In genomic region chr2:155507721-155508470, GRCm38 (mm10) we compare ENCODE assay signal across 23 mouse cellular contexts. TPM values are rescaled to one million over a fixed set of nuclear protein-coding genes. Genes with fewer than 3 reads are reported as not detected.
DNase-seq lines count a peak whose midpoint lies in the region; ATAC-seq lines count a peak whose summit lies in the region.
"Had no signal": no experiment of that assay in that cellular context is flagged by ENCODE, and none has a peak within 500 bp of the region (broad histone marks: within the 10 kb centered on the region; RNA-seq: fewer than 3 reads in every experiment).

No protein-coding gene starts in this region.

- H3K9me3 ChIP-seq in forebrain, embryonic 10.5 days, result no peaks in the 10 kb centered on the region
- no peaks in the 10 kb centered on the region for H3K9me3 ChIP-seq in forebrain, embryonic 13.5 days (replicated peaks)
- H3K9me3 ChIP-seq: G1E; limb, embryonic 10.5 days had no signal

- no peak overlapping the region for H3K4me3 ChIP-seq in forebrain, embryonic 10.5 days
- no peak overlapping the region for H3K4me3 ChIP-seq in forebrain, embryonic 13.5 days
- H3K4me3 ChIP-seq: limb, embryonic 10.5 days had no signal

- no peak for ATAC-seq in forebrain, embryonic 13.5 days
- ATAC-seq: CD4-positive, CD25-positive, alpha-beta regulatory T cell, adult 4 months; forebrain, embryonic 14.5 days; liver, postnatal 0 days; midbrain, embryonic 16.5 days had no signal

- no peak overlapping the region for H3K4me2 ChIP-seq in forebrain, embryonic 13.5 days
- H3K4me2 ChIP-seq: hindbrain, embryonic 14.5 days had no signal

- H3K9ac ChIP-seq in forebrain, embryonic 13.5 days, result no peak overlapping the region
- H3K9ac ChIP-seq: hindbrain, embryonic 14.5 days; liver, postnatal 0 days had no signal

- H3K36me3 ChIP-seq in forebrain, embryonic 10.5 days (replicated peaks), result peaks cover 7% of the 10 kb centered on the region
- peaks cover 21% of the 10 kb centered on the region for H3K36me3 ChIP-seq in forebrain, embryonic 13.5 days (ENCODE audit: poor library complexity, severe bottlenecking)
- H3K36me3 ChIP-seq: G1E; limb, embryonic 10.5 days had no signal

- 82% methylated on average over 10 of the region's 10 CpGs for WGBS in forebrain, embryonic 10.5 days
- WGBS in forebrain, embryonic 13.5 days, result 68% methylated on average over 10 of the region's 10 CpGs

- intact Hi-C loops in left cerebral cortex, postnatal 10 days (cut with DNase I), result no loop called here

- DNase-seq in forebrain, embryonic 10.5 days (ENCODE audit: extremely low spot score, low spot score), result peak; percentile 8
- DNase-seq in left cerebral cortex, adult 18-20 months (ENCODE audit: low spot score in 2 of 2), result peak; percentile 44 to 62
- no peak for DNase-seq in left cerebral cortex, postnatal 10 days (ENCODE audit: extremely low spot score in 1 of 2, low spot score in 2 of 2)
- DNase-seq in right cerebral cortex, postnatal 25 days, result peak; percentile 56
- no peak for DNase-seq in right cerebral cortex, postnatal 14 days
- DNase-seq in natural killer cell, adult 2 months (ENCODE audit: low spot score in 2 of 2), result no peak
- no peak for DNase-seq in lung, adult 18-20 months
- DNase-seq: cerebellum, adult 2 months; gastrocnemius, postnatal 25 days; heart, postnatal 14 days; kidney, adult 9 months; kidney, postnatal 25 days; liver, postnatal 0 days; lung, postnatal 14 days; thymus, adult 18-20 months had no signal

- H3K27ac ChIP-seq in forebrain, embryonic 10.5 days, result no peak overlapping the region
- no peak overlapping the region for H3K27ac ChIP-seq in forebrain, embryonic 13.5 days
- H3K27ac ChIP-seq: hindbrain, embryonic 14.5 days; limb, embryonic 10.5 days had no signal

- peaks cover 18% of the 10 kb centered on the region for H3K4me1 ChIP-seq in forebrain, embryonic 10.5 days
- peaks cover 26% of the 10 kb centered on the region for H3K4me1 ChIP-seq in forebrain, embryonic 13.5 days

- H3K27me3 ChIP-seq in forebrain, embryonic 10.5 days (ENCODE audit: poor library complexity, severe bottlenecking), result no peaks in the 10 kb centered on the region
- H3K27me3 ChIP-seq in forebrain, embryonic 13.5 days, result no peaks in the 10 kb centered on the region

RNA-seq across cellular contexts. Expression of gene Acss2, which starts 9.9 kb away (rescaled TPM):
- polyA plus RNA-seq in forebrain, embryonic 10.5 days (2016; fragmentation: Nextera tagmentation; extraction: Ambion mirVana), result 13.1 and 14.3 TPM in 2 replicates
- polyA plus RNA-seq in forebrain, embryonic 13.5 days (2015; fragmentation: Nextera tagmentation; extraction: Ambion mirVana), result 19.0 and 22.8 TPM in 2 replicates
- 10 to 100 TPM; 47.3 to 57.0 TPM for total RNA-seq in left cerebral cortex, adult 18-20 months (2021)
- 10 to 100 TPM; 41.0 to 42.9 TPM for total RNA-seq in left cerebral cortex, postnatal 10 days (2021)

RNA-seq across cellular contexts. Expression of gene Ggt7, which starts 10.1 kb away (rescaled TPM):
- polyA plus RNA-seq in forebrain, embryonic 10.5 days (2016; fragmentation: Nextera tagmentation; extraction: Ambion mirVana), result 9.8 and 10.9 TPM in 2 replicates
- polyA plus RNA-seq in forebrain, embryonic 13.5 days (2015; fragmentation: Nextera tagmentation; extraction: Ambion mirVana), result 33.7 and 39.4 TPM in 2 replicates
- 100 to 1,000 TPM; 114 to 127 TPM for total RNA-seq in left cerebral cortex, adult 18-20 months (2021)
- 100 to 1,000 TPM; 109 to 111 TPM for total RNA-seq in left cerebral cortex, postnatal 10 days (2021)
- total RNA-seq: G1E; megakaryocyte-erythroid progenitor cell, adult 5-6 weeks had no signal
- polyA plus RNA-seq: G1E had no signal

RNA-seq across cellular contexts. Expression of gene Ncoa6, which starts 34.2 kb away (rescaled TPM):
- 22.9 and 23.7 TPM in 2 replicates for polyA plus RNA-seq in forebrain, embryonic 10.5 days (2016; fragmentation: Nextera tagmentation; extraction: Ambion mirVana)
- polyA plus RNA-seq in forebrain, embryonic 13.5 days (2015; fragmentation: Nextera tagmentation; extraction: Ambion mirVana), result 29.6 and 30.5 TPM in 2 replicates
- total RNA-seq in left cerebral cortex, adult 18-20 months (2021), result 10 to 100 TPM; 57.9 to 63.8 TPM
- 10 to 100 TPM; 65.3 to 66.4 TPM for total RNA-seq in left cerebral cortex, postnatal 10 days (2021)

Comparison
In these comparisons a context has a peak if more than half of its experiments do, and no peak if none do; other contexts are left out.
1. DNase-seq: peak in forebrain, embryonic 10.5 days (single experiment), left cerebral cortex, adult 18-20 months (2 of 2) and right cerebral cortex, postnatal 25 days (single experiment); none in left cerebral cortex, postnatal 10 days (0 of 2), right cerebral cortex, postnatal 14 days (single experiment), natural killer cell, adult 2 months (0 of 2) and lung, adult 18-20 months (0 of 2).